Mouse (Mus musculus) embryo, embryonic 11 days (tissue): ENCODE measurements around the gene Rxfp4.
A peak's percentile ranks its signal among the peaks of the same experiment; 100 is the strongest.

Experiments used
- DNase-seq: peaks from one replicate; pipeline ENCODE4 v3.0.0-alpha.2; 2015

The Rxfp4 gene

GRCm38 (mm10) chr3:88627535-88627934 is 25.4 kb downstream of the Rxfp4 start:
- DNase-seq = no peak

- no peak for DNase-seq
Measured at GRCm38 (mm10) chr3:88627114-88627513, 25.8 kb downstream of the Rxfp4 start.

DNA sequence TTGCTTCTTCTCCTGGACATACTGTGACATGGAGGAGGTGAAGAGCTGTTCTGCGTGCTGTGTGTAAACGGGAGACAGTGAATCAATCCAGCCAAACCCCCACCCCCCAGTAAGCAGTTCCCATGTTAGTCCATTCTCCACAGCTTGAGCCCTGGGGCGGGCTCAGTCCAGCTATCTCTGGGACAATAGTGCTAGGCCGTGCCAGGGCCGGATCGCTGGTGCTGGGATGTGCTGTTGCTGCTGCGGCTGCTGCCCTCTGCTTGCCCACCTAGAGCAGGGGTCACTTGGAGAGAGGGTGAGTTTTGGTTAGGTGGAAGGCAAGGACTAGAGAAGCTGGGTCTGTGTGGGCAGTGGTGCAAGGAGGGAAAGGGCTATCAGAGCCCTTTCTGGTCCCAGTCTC is 26.6 kb downstream of the Rxfp4 start:
- no peak for DNase-seq

DNA sequence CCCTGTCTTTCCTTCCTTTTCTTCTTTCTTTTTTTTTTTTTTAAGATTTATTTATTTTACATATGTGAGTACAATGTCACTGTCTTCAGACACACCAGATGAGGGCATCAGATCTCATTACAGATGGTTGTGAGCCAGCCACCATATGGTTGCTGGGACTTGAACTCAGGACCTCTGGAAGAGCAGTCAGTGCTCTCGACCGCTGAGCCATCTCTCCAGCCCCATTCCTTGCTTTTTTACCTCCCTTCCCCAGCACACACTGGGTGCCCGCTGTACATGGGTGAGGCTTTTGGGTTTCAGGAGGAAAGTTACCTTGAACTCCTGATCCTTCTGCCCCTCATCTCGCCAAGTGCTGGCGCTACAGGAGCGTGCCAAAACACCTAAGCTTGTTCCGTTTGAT is 27.4 kb downstream of the Rxfp4 start:
- DNase-seq = no peak

DNA sequence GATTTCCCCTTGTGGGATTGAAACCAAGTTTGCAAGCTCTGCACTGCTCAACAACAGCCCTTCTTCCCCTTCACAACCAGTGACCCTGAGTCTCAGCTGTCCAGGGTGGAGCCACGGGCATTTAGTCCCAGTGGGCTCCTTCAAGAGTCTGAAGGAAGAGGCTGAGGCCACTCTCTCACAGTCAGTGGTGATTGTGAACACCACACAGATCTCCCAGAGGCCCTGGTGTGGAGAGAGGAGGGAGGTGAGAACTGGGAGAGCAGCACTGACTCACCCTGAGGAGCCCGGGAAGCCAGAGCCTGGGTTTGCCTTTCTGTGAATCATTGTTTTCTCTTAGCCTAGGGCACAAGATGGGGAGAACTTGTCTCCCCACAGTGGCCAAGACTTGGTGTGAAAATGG is 28.0 kb downstream of the Rxfp4 start:
- no peak for DNase-seq

DNA sequence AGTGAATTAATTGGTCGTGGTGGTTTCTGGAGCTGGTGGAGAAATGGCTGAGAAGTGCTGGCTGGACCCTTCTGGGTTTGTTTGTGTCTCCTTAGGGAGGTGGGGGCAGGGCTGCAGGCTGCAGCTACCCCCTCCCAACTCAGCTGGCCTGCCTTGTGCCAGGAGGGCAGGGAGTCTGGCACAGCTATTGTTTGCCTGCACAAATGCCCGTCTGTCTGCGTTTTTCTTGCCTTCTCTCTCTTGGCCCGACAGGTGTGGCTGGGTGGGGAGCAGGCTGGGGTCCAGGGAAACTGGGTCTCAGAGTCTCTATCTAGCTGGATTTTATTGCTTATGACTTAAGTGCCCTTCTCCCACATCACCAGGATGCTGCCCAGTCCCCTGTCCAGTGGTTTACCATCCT is 28.6 kb downstream of the Rxfp4 start:
- no peak for DNase-seq

DNA sequence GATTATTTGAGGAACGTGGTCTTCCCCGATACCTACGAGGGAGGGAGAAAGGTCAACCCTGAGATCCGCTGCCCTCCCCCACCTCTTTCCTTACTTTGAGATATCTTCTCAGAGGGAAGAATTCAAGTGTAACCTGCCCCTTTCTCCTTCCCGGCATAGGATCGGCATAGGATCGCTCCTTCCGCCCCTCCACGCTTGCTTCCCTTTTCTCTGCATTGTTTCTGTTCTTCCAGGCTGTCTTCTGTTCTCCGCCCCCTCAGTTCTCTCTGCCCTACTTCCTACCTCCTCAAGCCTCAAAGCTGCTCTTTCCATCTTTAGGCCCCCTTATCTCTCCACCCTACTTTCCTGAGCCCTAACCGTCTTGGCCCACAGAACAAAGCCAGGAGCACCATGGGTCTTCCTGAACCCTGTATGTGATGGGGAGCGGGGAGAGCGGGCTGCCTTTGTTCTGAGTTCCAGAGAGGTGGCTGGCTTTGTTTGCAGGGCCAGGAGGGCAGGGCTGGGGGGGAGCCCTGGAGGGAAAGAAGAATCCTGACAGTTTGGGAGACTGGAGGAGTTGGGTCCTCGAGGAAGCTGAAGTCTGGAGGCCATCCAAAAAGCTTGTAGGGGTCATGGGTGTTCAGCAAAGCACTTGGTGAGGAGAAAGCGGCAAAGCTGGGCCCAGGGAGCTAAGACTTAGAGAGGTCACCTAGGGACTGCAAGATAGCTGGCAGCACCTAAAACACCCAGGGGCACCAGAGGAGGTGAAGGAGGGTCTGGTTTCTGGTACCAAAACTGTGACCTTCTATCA is 29.4 kb downstream of the Rxfp4 start:
- peak; percentile 47 for DNase-seq

- peak; percentile 48 for DNase-seq
Measured at GRCm38 (mm10) chr3:88622941-88623345, 30.0 kb downstream of the Rxfp4 start.

GRCm38 (mm10) chr3:88622113-88622940 is 30.6 kb downstream of the Rxfp4 start:
- DNase-seq = peak; percentile 62

DNA sequence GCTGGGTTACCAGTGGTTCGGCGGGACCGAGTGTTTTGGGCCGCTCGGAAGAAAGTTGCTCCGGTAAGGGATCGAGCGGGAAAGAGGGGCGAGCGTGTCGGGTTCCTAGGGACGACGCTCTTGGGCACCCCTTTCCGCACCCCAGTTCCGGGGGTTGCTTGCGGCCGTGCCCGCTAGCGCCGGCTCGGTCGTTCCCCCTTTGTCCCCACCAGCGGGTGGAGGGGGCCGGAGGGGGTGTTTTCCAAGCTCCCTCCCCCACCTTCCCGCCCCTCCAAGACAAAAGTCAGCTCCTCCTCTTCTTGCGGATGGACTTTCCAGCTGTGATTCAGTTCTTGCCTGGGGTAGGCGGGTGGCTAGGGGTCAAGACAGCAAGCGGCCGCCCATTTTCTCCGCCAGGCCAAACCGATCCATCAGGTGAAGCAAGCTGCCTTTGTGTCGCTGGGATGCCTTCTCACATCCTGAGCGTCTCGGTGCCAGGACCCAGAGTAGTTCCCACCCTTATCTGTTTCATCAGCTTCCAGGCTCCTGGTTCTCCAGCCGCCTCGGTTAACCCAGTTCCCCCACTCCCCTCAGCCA is 31.3 kb downstream of the Rxfp4 start:
- peak; percentile 82 for DNase-seq

GRCm38 (mm10) chr3:88620992-88621536 is 31.9 kb downstream of the Rxfp4 start:
- peak; percentile 90 for DNase-seq

- DNase-seq = no peak
Measured at GRCm38 (mm10) chr3:88620146-88620991, 32.6 kb downstream of the Rxfp4 start.

GRCm38 (mm10) chr3:88619113-88620097 is 33.5 kb downstream of the Rxfp4 start:
- DNase-seq = no peak

GRCm38 (mm10) chr3:88618074-88618871 is 34.7 kb downstream of the Rxfp4 start:
- DNase-seq = no peak

DNA sequence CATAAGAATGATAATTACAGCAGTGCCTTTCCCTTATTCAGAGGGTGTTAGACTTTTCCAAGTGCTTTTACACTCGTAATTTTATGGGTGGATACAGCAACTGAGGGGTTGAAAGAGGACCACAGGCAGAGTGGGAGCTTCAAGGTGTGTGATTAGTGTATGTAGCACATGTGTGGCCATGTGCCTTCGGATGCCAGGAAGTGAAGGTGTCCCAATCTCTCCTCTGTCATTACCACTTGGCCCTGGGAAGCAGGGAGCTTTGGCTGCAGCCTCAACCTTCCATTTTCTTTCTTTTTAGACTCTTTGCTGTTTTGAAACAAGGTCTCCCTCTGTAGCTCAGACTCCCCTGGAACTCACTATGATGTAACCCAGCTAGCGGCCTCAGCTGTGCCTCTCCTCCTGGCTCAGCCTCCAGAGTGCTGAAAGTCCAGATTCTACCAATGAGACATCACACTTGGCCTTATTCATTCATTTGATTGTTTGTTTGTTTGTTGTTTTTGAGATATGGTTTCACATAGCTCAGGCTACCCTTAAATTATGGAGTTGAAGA is 35.9 kb downstream of the Rxfp4 start:
- DNase-seq = no peak

GRCm38 (mm10) chr3:88615902-88616391 is 37.0 kb downstream of the Rxfp4 start:
- no peak for DNase-seq

- DNase-seq = no peak
Measured at GRCm38 (mm10) chr3:88615117-88615516, 37.8 kb downstream of the Rxfp4 start.

DNA sequence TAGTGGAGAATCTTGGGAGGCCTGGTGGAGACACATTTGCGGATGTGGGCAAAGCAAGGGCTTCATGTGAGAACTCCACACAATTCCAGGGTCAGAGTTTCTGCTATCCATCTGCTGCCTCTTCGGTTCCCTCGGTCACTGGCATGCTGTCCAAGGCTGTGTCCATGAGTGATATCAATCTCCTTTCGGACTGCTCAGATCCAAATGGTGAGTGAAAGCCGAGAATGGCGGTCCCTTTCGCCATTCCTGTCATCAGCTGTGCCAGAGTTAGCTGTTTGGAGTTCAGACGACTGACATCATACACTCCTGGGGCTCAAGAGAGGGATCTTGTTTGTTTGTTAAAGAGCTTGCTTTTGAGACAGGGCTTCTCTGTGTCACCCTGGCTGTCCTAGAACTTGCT is 38.5 kb downstream of the Rxfp4 start:
- no peak for DNase-seq

- DNase-seq = no peak
Measured at GRCm38 (mm10) chr3:88609066-88609465, 43.9 kb downstream of the Rxfp4 start.

DNA sequence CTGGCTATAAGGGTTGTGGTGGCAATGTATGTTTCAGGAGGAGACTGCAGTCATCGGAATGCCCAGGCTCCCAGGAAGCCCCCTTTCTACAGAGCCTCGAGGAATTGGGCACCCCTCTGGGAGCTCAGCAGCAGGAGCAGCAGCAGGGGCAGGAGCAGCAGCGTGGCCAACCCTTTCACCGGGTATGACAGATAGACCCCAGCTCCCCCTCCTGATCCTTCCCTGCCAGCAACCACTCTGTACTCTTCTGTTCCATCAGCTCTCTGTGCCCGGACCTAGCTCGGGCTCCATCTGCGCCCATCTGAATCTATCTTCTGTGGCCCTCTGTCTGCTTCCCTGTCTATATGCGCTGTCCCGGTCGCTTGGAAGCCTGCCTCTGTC is 45.2 kb downstream of the Rxfp4 start:
- no peak for DNase-seq
